Mouse (Mus musculus) liver, embryonic 15.5 days (tissue): ENCODE measurements around the gene Tmem138. TPM values are rescaled to one million over a fixed set of nuclear protein-coding genes. Genes with fewer than 3 reads are reported as not detected.
"Not testable (repeated sequence)": the region's sequence is repeated elsewhere in the genome, so short reads cannot be mapped to it uniquely, and the experiment has no call there.

Experiments
- ATAC-seq: fragments of 200-750 bp; cut with Nextera tagmentation; 2 replicates; pipeline ENCODE4 v1.8.0; 2017; ENCODE audit warnings: moderate number of reproducible peaks, mild to moderate bottlenecking, moderate library complexity; ENCODE audit not compliant: insufficient read depth
- H3K27ac ChIP-seq: fragments of 300-500 bp; sonication (generic); replicated peaks from 2 replicates; pipeline ENCODE4 v1.5.1; 2015; ENCODE audit warnings: mild to moderate bottlenecking, inconsistent platforms
- H3K27me3 ChIP-seq: fragments of 300-500 bp; sonication (generic); 2 replicates; pipeline ENCODE4 v1.6.1; 2015; ENCODE audit warnings: mild to moderate bottlenecking, inconsistent platforms
- H3K36me3 ChIP-seq: fragments of 300-500 bp; sonication (generic); replicated peaks from 2 replicates; pipeline ENCODE4 v1.6.1; 2015; ENCODE audit warnings: moderate library complexity, mild to moderate bottlenecking, inconsistent platforms
- H3K4me1 ChIP-seq: fragments of 300-500 bp; sonication (generic); replicated peaks from 2 replicates; pipeline ENCODE4 v1.6.1; 2015; ENCODE audit warnings: inconsistent platforms
- H3K4me2 ChIP-seq: fragments of 300-500 bp; sonication (generic); 2 replicates; pipeline ENCODE4 v1.6.1; 2015; ENCODE audit warnings: moderate library complexity, mild to moderate bottlenecking, inconsistent platforms
- H3K4me3 ChIP-seq: fragments of 300-500 bp; sonication (generic); replicated peaks from 2 replicates; pipeline ENCODE4 v1.5.1; 2015; ENCODE audit warnings: mild to moderate bottlenecking, inconsistent platforms
- H3K9ac ChIP-seq: fragments of 300-500 bp; sonication (generic); 2 replicates; pipeline ENCODE4 v1.6.1; 2015; ENCODE audit warnings: moderate library complexity, mild to moderate bottlenecking, inconsistent platforms
- H3K9me3 ChIP-seq: fragments of 300-500 bp; sonication (generic); replicated peaks from 2 replicates; pipeline ENCODE4 v1.6.1; 2016; ENCODE audit warnings: inconsistent platforms
- WGBS: fragments of 180-500 bp; shearing (Covaris S2); methylation state at CpG from one replicate; pipeline ENCODE4 v1.1.7; 2015; ENCODE audit warnings: mixed read lengths; ENCODE audit not compliant: insufficient replicate concordance; 5-methylcytosine and 5-hydroxymethylcytosine counted together
- polyA plus RNA-seq: library from polyadenylated mRNA; unstranded; fragments of >200 nt; fragmentation: Nextera tagmentation; extraction: Ambion mirVana; gene quantifications from 2 replicates; pipeline ENCODE4 v1.2.1, GENCODE M21; 2015

Gene Tmem138
- polyA plus RNA-seq, 1 experiment from 2014 or later = 11.6 TPM

- no peaks in the 10 kb centered on the region for H3K27me3 ChIP-seq
- 44% methylated on average over 4 of the region's 4 CpGs for WGBS
- ATAC-seq = peak; percentile 37; the same call in 1 of the 2 replicates
Observed at GRCm38 (mm10) chr19:10565217-10565616, 11.9 kb downstream of the Tmem138 start.

GRCm38 (mm10) chr19:10564278-10564677 lies 12.9 kb downstream of the Tmem138 start:
- no peak overlapping the region for H3K27ac ChIP-seq
- H3K4me3 ChIP-seq = no peak overlapping the region
- H3K4me2 ChIP-seq = no peak overlapping the region
- no peaks in the 10 kb centered on the region for H3K27me3 ChIP-seq
- ATAC-seq = no peak
- 57% methylated on average over 6 of the region's 6 CpGs for WGBS
- H3K4me1 ChIP-seq = peaks cover 5% of the 10 kb centered on the region; the same call in 1 of the 2 replicates
- no peaks in the 10 kb centered on the region for H3K36me3 ChIP-seq
- H3K9ac ChIP-seq = no peak overlapping the region
- no peaks in the 10 kb centered on the region for H3K9me3 ChIP-seq

More at GRCm38 (mm10) chr19:10565217-10565616, 11.9 kb downstream of the Tmem138 start:
- no peaks in the 10 kb centered on the region for H3K36me3 ChIP-seq
- H3K9ac ChIP-seq = no peak overlapping the region
- H3K9me3 ChIP-seq = no peaks in the 10 kb centered on the region
- H3K4me2 ChIP-seq = no peak overlapping the region
- H3K4me1 ChIP-seq = peaks cover 5% of the 10 kb centered on the region; the same call in 1 of the 2 replicates
- H3K27ac ChIP-seq = no peak overlapping the region
- no peak overlapping the region for H3K4me3 ChIP-seq

- no peaks in the 10 kb centered on the region for H3K9me3 ChIP-seq
- no peaks in the 10 kb centered on the region for H3K36me3 ChIP-seq
- H3K27ac ChIP-seq = peak overlapping the region; percentile 29; the same call in 1 of the 2 replicates
- H3K4me3 ChIP-seq = no peak overlapping the region
- 50% methylated on average over 5 of the region's 5 CpGs for WGBS
- H3K4me1 ChIP-seq = peaks cover 5% of the 10 kb centered on the region; the same call in 1 of the 2 replicates
- H3K27me3 ChIP-seq = no peaks in the 10 kb centered on the region
- H3K4me2 ChIP-seq = no peak overlapping the region
- ATAC-seq = no peak
- no peak overlapping the region for H3K9ac ChIP-seq
Observed at GRCm38 (mm10) chr19:10562351-10562750, 14.8 kb downstream of the Tmem138 start.

GRCm38 (mm10) chr19:10561558-10562314 lies 15.4 kb downstream of the Tmem138 start:
- Histone ChIP-seq H3K4me1 (peaks cover 5% of the 10 kb centered on the region), H3K9ac (no peak overlapping the region), H3K27ac (peak overlapping the region; percentile 29; the same call in 1 of the 2 replicates), H3K36me3 (no peaks in the 10 kb centered on the region), H3K9me3 (no peaks in the 10 kb centered on the region), H3K4me3 (no peak overlapping the region), H3K4me2 (no peak overlapping the region), H3K27me3 (no peaks in the 10 kb centered on the region)
- 34% methylated on average over 6 of the region's 6 CpGs for WGBS
- no peak for ATAC-seq

- 48% methylated on average over 5 of the region's 5 CpGs for WGBS
- no peaks in the 10 kb centered on the region for H3K36me3 ChIP-seq
- H3K27me3 ChIP-seq = no peaks in the 10 kb centered on the region
- H3K9me3 ChIP-seq = no peaks in the 10 kb centered on the region
- no peak overlapping the region for H3K4me3 ChIP-seq
- H3K27ac ChIP-seq = no peak overlapping the region
- H3K4me2 ChIP-seq = no peak overlapping the region
- H3K4me1 ChIP-seq = peaks cover 13% of the 10 kb centered on the region
- ATAC-seq = no peak
- H3K9ac ChIP-seq = no peak overlapping the region
Observed at GRCm38 (mm10) chr19:10560108-10560507, 17.1 kb downstream of the Tmem138 start.

- H3K4me3 ChIP-seq, H3K27ac ChIP-seq, H3K4me2 ChIP-seq, H3K36me3 ChIP-seq, H3K27me3 ChIP-seq, H3K9ac ChIP-seq, H3K9me3 ChIP-seq, ATAC-seq: not testable (repeated sequence)
- 48% methylated on average over 4 of the region's 4 CpGs for WGBS
- peaks cover 20% of the 10 kb centered on the region for H3K4me1 ChIP-seq
Observed at GRCm38 (mm10) chr19:10557837-10558375, 19.3 kb downstream of the Tmem138 start.

- H3K4me1 ChIP-seq = peaks cover 20% of the 10 kb centered on the region
- 58% methylated on average over 2 of the region's 2 CpGs for WGBS
- no peaks in the 10 kb centered on the region for H3K9me3 ChIP-seq
Observed at GRCm38 (mm10) chr19:10557430-10557829, 19.7 kb downstream of the Tmem138 start.

GRCm38 (mm10) chr19:10557001-10557400 lies 20.2 kb downstream of the Tmem138 start:
- Histone ChIP-seq H3K4me3 (no peak overlapping the region), H3K27ac (peak overlapping the region; percentile 76; the same call in 1 of the 2 replicates), H3K4me2 (no peak overlapping the region), H3K4me1 (peaks cover 20% of the 10 kb centered on the region), H3K36me3 (peaks cover 4% of the 10 kb centered on the region; the same call in 1 of the 2 replicates), H3K9me3 (no peaks in the 10 kb centered on the region), H3K9ac (no peak overlapping the region), H3K27me3 (no peaks in the 10 kb centered on the region)
- 43% methylated on average over 2 of the region's 2 CpGs for WGBS
- ATAC-seq = no peak

More at GRCm38 (mm10) chr19:10557430-10557829, 19.7 kb downstream of the Tmem138 start:
- Histone ChIP-seq H3K27me3 (no peaks in the 10 kb centered on the region), H3K36me3 (no peaks in the 10 kb centered on the region; the same call in 1 of the 2 replicates), H3K4me2 (no peak overlapping the region), H3K9ac (no peak overlapping the region), H3K4me3 (no peak overlapping the region), H3K27ac (no peak overlapping the region)
- no peak for ATAC-seq

- no peaks in the 10 kb centered on the region for H3K9me3 ChIP-seq
Observed at GRCm38 (mm10) chr19:10555624-10556510, 21.3 kb downstream of the Tmem138 start, which contains the start of gene Tmem216. Tmem216 (minus strand) TSS chr19:10556238.

GRCm38 (mm10) chr19:10539454-10539853 lies 37.7 kb downstream of the Tmem138 start:
- Histone ChIP-seq H3K36me3 (peaks cover 92% of the 10 kb centered on the region), H3K27me3 (no peaks in the 10 kb centered on the region), H3K9me3 (no peaks in the 10 kb centered on the region), H3K4me2 (no peak overlapping the region; the same call in 1 of the 2 replicates), H3K9ac (no peak overlapping the region), H3K4me3 (no peak overlapping the region), H3K4me1 (peaks cover 12% of the 10 kb centered on the region), H3K27ac (peak overlapping the region; percentile 51; the same call in 1 of the 2 replicates)
- ATAC-seq = peak; percentile 89
- WGBS = 33% methylated on average over 5 of the region's 5 CpGs

More at GRCm38 (mm10) chr19:10555624-10556510, 21.3 kb downstream of the Tmem138 start, which contains the start of gene Tmem216:
- H3K4me3 ChIP-seq = peak within 1 kb of the TSS; percentile 77
- 2% methylated on average over 43 of the region's 43 CpGs for WGBS
- peak within 1 kb of the TSS; percentile 71 for H3K9ac ChIP-seq
- ATAC-seq = peak; percentile 97
- H3K4me2 ChIP-seq = peak within 1 kb of the TSS; percentile 85
- peaks cover 15% of the 10 kb centered on the region for H3K36me3 ChIP-seq
- H3K27me3 ChIP-seq = no peaks in the 10 kb centered on the region
- H3K27ac ChIP-seq = peak within 1 kb of the TSS; percentile 76
- peaks cover 20% of the 10 kb centered on the region for H3K4me1 ChIP-seq
